26 mouse cellular contexts compared by ENCODE assay signal in genomic region chr5:127567165-127567741, GRCm38 (mm10).
A peak's percentile ranks its signal among the peaks of the same experiment; 100 is the strongest.
DNase-seq lines count a peak whose midpoint lies in the region; ATAC-seq and TF ChIP-seq lines count a peak whose summit lies in the region.
"Had no signal": no experiment of that assay in that cellular context is flagged by ENCODE, and none has a peak within 500 bp of the region (broad histone marks: within the 10 kb centered on the region; RNA-seq: fewer than 3 reads in every experiment).

No protein-coding gene starts in this region.

- no peak for TF ChIP-seq POLR2A in brain, embryonic 14.5 days (IDR thresholded peaks at IDR 0.05; ENCODE audit: borderline replicate concordance, extremely low read depth, insufficient read depth, insufficient read length, poor library complexity, severe bottlenecking)

- ATAC-seq in forebrain, embryonic 11.5 days (replicated peaks; ENCODE audit: low FRiP score), result peak; percentile 66
- ATAC-seq in forebrain, embryonic 15.5 days (replicated peaks), result no peak
- peak; percentile 89 for ATAC-seq in midbrain, embryonic 11.5 days (ENCODE audit: low FRiP score)
- no peak for ATAC-seq in midbrain, postnatal 0 days (ENCODE audit: low FRiP score)
- ATAC-seq: CD4-positive, CD25-positive, alpha-beta regulatory T cell, adult 4 months; forebrain, postnatal 0 days; hindbrain, embryonic 16.5 days; intestine, embryonic 15.5 days had no signal

- no peak overlapping the region for H3K4me2 ChIP-seq in forebrain, embryonic 11.5 days (ENCODE audit: low read depth, low read length, severe bottlenecking)
- no peak overlapping the region for H3K4me2 ChIP-seq in forebrain, embryonic 15.5 days (replicated peaks)
- no peak overlapping the region for H3K4me2 ChIP-seq in midbrain, embryonic 11.5 days
- H3K4me2 ChIP-seq in midbrain, postnatal 0 days (ENCODE audit: low read depth, low read length, poor library complexity, severe bottlenecking), result no peak overlapping the region
- H3K4me2 ChIP-seq: embryonic facial prominence, embryonic 12.5 days; embryonic facial prominence, embryonic 15.5 days; heart, embryonic 12.5 days; heart, embryonic 15.5 days; hindbrain, embryonic 13.5 days; intestine, embryonic 15.5 days had no signal

- no peak overlapping the region for H3K9ac ChIP-seq in forebrain, embryonic 11.5 days (ENCODE audit: low read length)
- no peak overlapping the region for H3K9ac ChIP-seq in forebrain, embryonic 15.5 days (replicated peaks)
- H3K9ac ChIP-seq in midbrain, embryonic 11.5 days (ENCODE audit: low read length), result no peak overlapping the region
- H3K9ac ChIP-seq in midbrain, postnatal 0 days (replicated peaks; ENCODE audit: low read length, poor library complexity, severe bottlenecking), result no peak overlapping the region
- H3K9ac ChIP-seq: embryonic facial prominence, embryonic 12.5 days; embryonic facial prominence, embryonic 15.5 days; forebrain, postnatal 0 days; heart, embryonic 12.5 days; heart, embryonic 15.5 days; hindbrain, embryonic 13.5 days; intestine, embryonic 15.5 days had no signal

- H3K4me3 ChIP-seq in forebrain, embryonic 11.5 days (ENCODE audit: low read depth, low read length), result no peak overlapping the region
- no peak overlapping the region for H3K4me3 ChIP-seq in forebrain, embryonic 15.5 days
- no peak overlapping the region for H3K4me3 ChIP-seq in midbrain, embryonic 11.5 days (ENCODE audit: low read depth, low read length)
- H3K4me3 ChIP-seq in midbrain, postnatal 0 days (ENCODE audit: low read depth, low read length), result no peak overlapping the region
- H3K4me3 ChIP-seq: embryonic facial prominence, embryonic 12.5 days; embryonic facial prominence, embryonic 15.5 days; heart, embryonic 12.5 days; heart, embryonic 15.5 days; hindbrain, embryonic 10.5 days; hindbrain, embryonic 13.5 days; intestine, embryonic 15.5 days had no signal

- WGBS in forebrain, embryonic 11.5 days, result 42% methylated on average over 6 of the region's 6 CpGs
- whole genome bisulfite sequencing in forebrain, embryonic 15.5 days, result 30% methylated on average over 6 of the region's 6 CpGs
- 25% methylated on average over 6 of the region's 6 CpGs for WGBS in midbrain, embryonic 11.5 days
- 22% methylated on average over 6 of the region's 6 CpGs for WGBS in midbrain, postnatal 0 days

- peaks cover 2% of the 10 kb centered on the region; the same call in 1 of the 2 replicates for H3K36me3 ChIP-seq in forebrain, embryonic 11.5 days (ENCODE audit: control insufficient read depth, insufficient read depth, low read length)
- H3K36me3 ChIP-seq in forebrain, embryonic 15.5 days, result no peaks in the 10 kb centered on the region
- no peaks in the 10 kb centered on the region for H3K36me3 ChIP-seq in midbrain, embryonic 11.5 days (ENCODE audit: control insufficient read depth, insufficient read depth, low read length)
- H3K36me3 ChIP-seq in midbrain, postnatal 0 days (ENCODE audit: insufficient read depth, low read length), result no peaks in the 10 kb centered on the region
- H3K36me3 ChIP-seq: embryonic facial prominence, embryonic 15.5 days; heart, embryonic 12.5 days; heart, embryonic 15.5 days; hindbrain, embryonic 13.5 days; intestine, embryonic 15.5 days had no signal

- TF ChIP-seq CTCF in midbrain, postnatal 0 days (IDR thresholded peaks at IDR 0.05), result no peak
- no peak for TF ChIP-seq CTCF in brain, embryonic 14.5 days (IDR thresholded peaks at IDR 0.05; ENCODE audit: borderline replicate concordance, extremely low read depth, insufficient read depth, insufficient read length)

- peak overlapping the region; percentile 37; the same call in 1 of the 2 replicates for H3K27ac ChIP-seq in forebrain, embryonic 11.5 days (ENCODE audit: low read depth, low read length)
- no peak overlapping the region for H3K27ac ChIP-seq in forebrain, embryonic 15.5 days (replicated peaks)
- peak overlapping the region; percentile 42 for H3K27ac ChIP-seq in midbrain, embryonic 11.5 days (ENCODE audit: low read depth, low read length)
- no peak overlapping the region for H3K27ac ChIP-seq in midbrain, postnatal 0 days (ENCODE audit: low read depth, low read length)
- H3K27ac ChIP-seq: embryonic facial prominence, embryonic 12.5 days; embryonic facial prominence, embryonic 15.5 days; heart, embryonic 15.5 days; hindbrain, embryonic 10.5 days; hindbrain, embryonic 13.5 days; intestine, embryonic 15.5 days had no signal

- peaks cover 6% of the 10 kb centered on the region; the same call in 1 of the 2 replicates for H3K4me1 ChIP-seq in forebrain, embryonic 11.5 days (replicated peaks; ENCODE audit: control insufficient read depth, insufficient read depth, low read length)
- no peaks in the 10 kb centered on the region for H3K4me1 ChIP-seq in forebrain, embryonic 15.5 days
- H3K4me1 ChIP-seq in midbrain, embryonic 11.5 days (ENCODE audit: control insufficient read depth, insufficient read depth, low read length), result peaks cover 15% of the 10 kb centered on the region
- no peaks in the 10 kb centered on the region for H3K4me1 ChIP-seq in midbrain, postnatal 0 days (ENCODE audit: insufficient read depth, low read length)
- H3K4me1 ChIP-seq: embryonic facial prominence, embryonic 12.5 days; embryonic facial prominence, embryonic 15.5 days; heart, embryonic 12.5 days; heart, embryonic 15.5 days; hindbrain, embryonic 13.5 days; intestine, embryonic 15.5 days had no signal

- no peaks in the 10 kb centered on the region for H3K9me3 ChIP-seq in forebrain, embryonic 11.5 days (ENCODE audit: control insufficient read depth, low read length)
- no peaks in the 10 kb centered on the region for H3K9me3 ChIP-seq in forebrain, embryonic 15.5 days
- no peaks in the 10 kb centered on the region for H3K9me3 ChIP-seq in midbrain, embryonic 11.5 days (ENCODE audit: control insufficient read depth, low read length)
- no peaks in the 10 kb centered on the region for H3K9me3 ChIP-seq in midbrain, postnatal 0 days (ENCODE audit: low read length)
- H3K9me3 ChIP-seq: embryonic facial prominence, embryonic 12.5 days; embryonic facial prominence, embryonic 15.5 days; heart, embryonic 12.5 days; heart, embryonic 15.5 days; hindbrain, embryonic 10.5 days; hindbrain, embryonic 13.5 days; intestine, embryonic 15.5 days had no signal

- no peak for DNase-seq in forebrain, embryonic 11.5 days (ENCODE audit: low spot score)
- peak; percentile 87 for DNase-seq in midbrain, embryonic 11.5 days (ENCODE audit: low spot score, missing footprints)
- DNase-seq in midbrain, postnatal 0 days (ENCODE audit: low spot score), result no peak
- DNase-seq in brain, embryonic 14.5 days (ENCODE audit: low read depth), result peak; percentile 18
- DNase-seq in frontal cortex, postnatal 10 days (ENCODE audit: low spot score in 2 of 2), result no peak
- DNase-seq: adrenal gland, adult 2 months; adrenal gland, postnatal 14 days; cerebellum, adult 11-12 months; cerebellum, adult 8-10 months; cerebellum, postnatal 10 days; cerebellum, postnatal 36 days; forebrain, postnatal 0 days; gastrocnemius, postnatal 25 days; heart, adult 18-20 months; heart, postnatal 10 days; heart, postnatal 36 days had no signal

- no peaks in the 10 kb centered on the region for H3K27me3 ChIP-seq in forebrain, embryonic 11.5 days (ENCODE audit: control insufficient read depth, insufficient read depth, low read length)
- no peaks in the 10 kb centered on the region for H3K27me3 ChIP-seq in forebrain, embryonic 15.5 days
- H3K27me3 ChIP-seq in midbrain, embryonic 11.5 days (ENCODE audit: control insufficient read depth, insufficient read depth, low read length), result no peaks in the 10 kb centered on the region
- H3K27me3 ChIP-seq in midbrain, postnatal 0 days (ENCODE audit: insufficient read depth, low read length), result no peaks in the 10 kb centered on the region
- H3K27me3 ChIP-seq: embryonic facial prominence, embryonic 12.5 days; embryonic facial prominence, embryonic 15.5 days; heart, embryonic 12.5 days; heart, embryonic 15.5 days; hindbrain, embryonic 13.5 days; intestine, embryonic 15.5 days had no signal

Comparison
In these comparisons a context has a peak if more than half of its experiments do, and no peak if none do; other contexts are left out.
1. ATAC-seq: peak in forebrain, embryonic 11.5 days (single experiment) and midbrain, embryonic 11.5 days (single experiment); none in forebrain, embryonic 15.5 days (single experiment) and midbrain, postnatal 0 days (single experiment).
2. DNase-seq: peak in midbrain, embryonic 11.5 days (single experiment) and brain, embryonic 14.5 days (single experiment); none in forebrain, embryonic 11.5 days (single experiment), midbrain, postnatal 0 days (single experiment) and frontal cortex, postnatal 10 days (0 of 2).
3. H3K27ac ChIP-seq: peak in forebrain, embryonic 11.5 days (single experiment) and midbrain, embryonic 11.5 days (single experiment); none in forebrain, embryonic 15.5 days (single experiment) and midbrain, postnatal 0 days (single experiment).